Mouse (Mus musculus): ENCODE data around the gene Prokr2.

DNA sequence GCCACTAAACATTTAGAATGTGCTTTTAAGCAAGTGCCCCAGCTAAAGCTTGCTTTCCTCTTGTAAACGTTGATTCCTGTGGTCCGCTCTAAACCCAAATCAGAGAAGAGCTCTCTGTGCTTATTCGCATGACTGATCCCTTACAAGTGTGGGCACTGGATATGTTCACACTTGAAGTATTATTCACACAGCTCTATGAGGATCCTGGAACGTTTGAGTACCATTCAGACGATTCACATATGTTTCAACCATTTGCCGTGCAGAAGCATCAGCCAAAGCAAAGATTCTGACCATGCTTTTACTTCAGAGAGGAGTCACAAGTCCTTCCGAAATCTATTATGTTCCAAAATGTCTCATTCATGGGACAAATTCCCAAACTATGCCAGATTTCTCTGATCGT, 12.9 kb upstream of the Prokr2 start:
- TF ChIP-seq POLR2A (IDR thresholded peaks at IDR 0.05; ENCODE audit: borderline replicate concordance, extremely low read depth, low read depth, low read length) (no peak), CTCF (IDR thresholded peaks at IDR 0.05; ENCODE audit: insufficient read depth, low read length) (no peak)

Measured in lung, adult 2 months (tissue).